Mouse (Mus musculus) MEL (cell line): Measurements from ENCODE around the gene Prr19. TPM values are rescaled to one million over a fixed set of nuclear protein-coding genes. Genes with fewer than 3 reads are reported as not detected.
A peak's percentile ranks its signal among the peaks of the same experiment; 100 is the strongest.

Experiments used
- DNase-seq: peaks from one replicate; pipeline ENCODE4 v3.0.0; 2011; ENCODE audit warnings: low read depth, low spot score
- H3K27ac ChIP-seq: 2 replicates; pipeline ENCODE4 v1.5.1; 2012; ENCODE audit warnings: low read depth, mild to moderate bottlenecking, control low read depth, low read length, moderate library complexity; ENCODE audit not compliant: control insufficient read depth
- H3K27me3 ChIP-seq, 2 experiments: fragments of 150-350 bp in 1 of 2; sonication (generic) in 1 of 2; 2 replicates each; pipeline ENCODE4 v1.6.1; 2012; ENCODE audit warnings: low read length in 2 of 2, mild to moderate bottlenecking in 2 of 2, improper control_type of control experiment in 1 of 2, moderate library complexity in 1 of 2; ENCODE audit not compliant: insufficient read depth in 2 of 2, control insufficient read depth in 1 of 2
- H3K36me3 ChIP-seq, 2 experiments: 2 replicates each; pipeline ENCODE4 v1.6.1; 2012 to 2014; ENCODE audit warnings: low read length in 2 of 2, improper control_type of control experiment in 1 of 2, inconsistent platforms in 1 of 2, mild to moderate bottlenecking in 1 of 2; ENCODE audit not compliant: insufficient read depth in 2 of 2, control insufficient read depth in 1 of 2
- H3K4me1 ChIP-seq, 2 experiments: fragments of 150-350 bp in 1 of 2; sonication (generic) in 1 of 2; 2 replicates each; pipeline ENCODE4 v1.6.1; 2012; ENCODE audit warnings: low read length in 2 of 2, improper control_type of control experiment in 1 of 2, mild to moderate bottlenecking in 1 of 2; ENCODE audit not compliant: insufficient read depth in 2 of 2, control insufficient read depth in 1 of 2
- H3K4me3 ChIP-seq, 2 experiments: fragments of 150-350 bp in 1 of 2; sonication (generic) in 1 of 2; 2 replicates each; pipeline ENCODE4 v1.5.1; 2012; ENCODE audit warnings: low read depth in 2 of 2, low read length in 2 of 2, mild to moderate bottlenecking in 2 of 2, moderate library complexity in 2 of 2, control low read depth in 1 of 2, improper control_type of control experiment in 1 of 2; ENCODE audit not compliant: control insufficient read depth in 1 of 2, insufficient read depth in 1 of 2
- H3K79me2 ChIP-seq: 2 replicates; pipeline ENCODE4 v1.6.1; 2012; ENCODE audit warnings: mild to moderate bottlenecking, low read length, moderate library complexity; ENCODE audit not compliant: control insufficient read depth, poor library complexity, insufficient read depth
- H3K9ac ChIP-seq: 2 replicates; pipeline ENCODE4 v1.6.1; 2012; ENCODE audit warnings: low read depth, mild to moderate bottlenecking, control low read depth, low read length, moderate library complexity; ENCODE audit not compliant: control insufficient read depth, poor library complexity, severe bottlenecking
- H3K9me3 ChIP-seq: fragments of 150-350 bp; sonication (generic); replicated peaks from 2 replicates; pipeline ENCODE4 v1.6.1; 2012; ENCODE audit warnings: mild to moderate bottlenecking, low read length, improper control_type of control experiment, moderate library complexity; ENCODE audit not compliant: insufficient read depth
- BHLHE40 ChIP-seq: IDR thresholded peaks from 2 replicates; pipeline ENCODE4 v1.6.1; 2012; ENCODE audit warnings: low read depth, mild to moderate bottlenecking, inconsistent platforms, low read length, improper control_type of control experiment, borderline replicate concordance
- CHD1 ChIP-seq: IDR thresholded peaks from 2 replicates; pipeline ENCODE4 v1.6.1; 2012; ENCODE audit warnings: low read depth, mild to moderate bottlenecking, inconsistent platforms, low read length, improper control_type of control experiment
- E2F4 ChIP-seq: IDR thresholded peaks from 2 replicates; pipeline ENCODE4 v1.6.1; 2011; ENCODE audit warnings: low read depth, low read length, improper control_type of control experiment, borderline replicate concordance
- ELF1 ChIP-seq: IDR thresholded peaks from 2 replicates; pipeline ENCODE4 v1.6.1; 2014; ENCODE audit warnings: low read depth, mild to moderate bottlenecking, inconsistent platforms, low read length, improper control_type of control experiment, moderate library complexity
- ETS1 ChIP-seq: IDR thresholded peaks from 2 replicates; pipeline ENCODE4 v1.6.1; 2012; ENCODE audit warnings: low read depth, mild to moderate bottlenecking, inconsistent platforms, low read length, improper control_type of control experiment, moderate library complexity
- GABPA ChIP-seq: IDR thresholded peaks from 2 replicates; pipeline ENCODE4 v1.6.1; 2012; ENCODE audit warnings: low read depth, mild to moderate bottlenecking, inconsistent platforms, low read length, improper control_type of control experiment, moderate library complexity
- GATA1 ChIP-seq: IDR thresholded peaks from 2 replicates; pipeline ENCODE4 v1.6.1; 2011; ENCODE audit warnings: low read depth, low read length, improper control_type of control experiment
- HCFC1 ChIP-seq: IDR thresholded peaks from 2 replicates; pipeline ENCODE4 v1.6.1; 2012; ENCODE audit warnings: low read depth, mild to moderate bottlenecking, inconsistent platforms, low read length, improper control_type of control experiment, moderate library complexity
- JUND ChIP-seq: IDR thresholded peaks from 2 replicates; pipeline ENCODE4 v1.6.1; 2011; ENCODE audit warnings: low read depth, mild to moderate bottlenecking, improper control_type of control experiment, low read length
- KAT2A ChIP-seq: conservative IDR thresholded peaks from 2 replicates; pipeline ENCODE4 v1.6.1; 2012; ENCODE audit warnings: low read depth, low read length, improper control_type of control experiment, inconsistent platforms
- MAFK ChIP-seq: IDR thresholded peaks from 2 replicates; pipeline ENCODE4 v1.6.1; 2011; ENCODE audit warnings: low read depth, mild to moderate bottlenecking, low read length, improper control_type of control experiment, borderline replicate concordance
- MAX ChIP-seq: IDR thresholded peaks from 2 replicates; pipeline ENCODE4 v1.6.1; 2011; ENCODE audit warnings: low read length, improper control_type of control experiment
- MAZ ChIP-seq: IDR thresholded peaks from 2 replicates; pipeline ENCODE4 v1.6.1; 2012; ENCODE audit warnings: low read depth, mild to moderate bottlenecking, inconsistent platforms, low read length, improper control_type of control experiment
- MEF2A ChIP-seq: IDR thresholded peaks from 2 replicates; pipeline ENCODE4 v1.6.1; 2014; ENCODE audit warnings: low read depth, mild to moderate bottlenecking, inconsistent platforms, low read length, improper control_type of control experiment; ENCODE audit not compliant: poor library complexity, insufficient replicate concordance, severe bottlenecking; ENCODE audit errors: extremely low read depth
- MXI1 ChIP-seq: IDR thresholded peaks from 2 replicates; pipeline ENCODE4 v1.6.1; 2011; ENCODE audit warnings: mild to moderate bottlenecking, low read depth, low read length, improper control_type of control experiment
- MYB ChIP-seq: IDR thresholded peaks from 2 replicates; pipeline ENCODE4 v1.6.1; 2011; ENCODE audit warnings: mild to moderate bottlenecking, low read depth, low read length, improper control_type of control experiment
- MYC ChIP-seq: IDR thresholded peaks from 2 replicates; pipeline ENCODE4 v1.6.1; 2011; ENCODE audit warnings: low read depth, mild to moderate bottlenecking, low read length, improper control_type of control experiment, moderate library complexity
- NELFE ChIP-seq: IDR thresholded peaks from 2 replicates; pipeline ENCODE4 v1.6.1; 2011; ENCODE audit warnings: low read depth, low read length, improper control_type of control experiment
- NRF1 ChIP-seq: IDR thresholded peaks from 2 replicates; pipeline ENCODE4 v1.6.1; 2014; ENCODE audit warnings: low read depth, mild to moderate bottlenecking, inconsistent platforms, low read length, improper control_type of control experiment, moderate library complexity; ENCODE audit not compliant: poor library complexity, insufficient read depth, severe bottlenecking
- POLR2A ChIP-seq, 2 experiments: IDR thresholded peaks; 2 replicates each; pipeline ENCODE4 v1.6.1; 2011 to 2012; ENCODE audit warnings: low read length in 2 of 2, mild to moderate bottlenecking in 2 of 2, control low read depth in 1 of 2, improper control_type of control experiment in 1 of 2, low read depth in 1 of 2, moderate library complexity in 1 of 2; ENCODE audit not compliant: control insufficient read depth in 1 of 2, insufficient read depth in 1 of 2, poor library complexity in 1 of 2
- POLR2AphosphoS2 ChIP-seq: IDR thresholded peaks from 2 replicates; pipeline ENCODE4 v1.6.1; 2011; ENCODE audit warnings: low read length, improper control_type of control experiment
- POLR2AphosphoS5 ChIP-seq: IDR thresholded peaks from 2 replicates; pipeline ENCODE4 v1.6.1; 2012; ENCODE audit warnings: low read depth, borderline replicate concordance, mild to moderate bottlenecking, inconsistent platforms, low read length, moderate library complexity, mixed read lengths
- RCOR1 ChIP-seq: IDR thresholded peaks from 2 replicates; pipeline ENCODE4 v1.6.1; 2012; ENCODE audit warnings: low read depth, mild to moderate bottlenecking, inconsistent platforms, low read length, improper control_type of control experiment
- SIN3A ChIP-seq: IDR thresholded peaks from 2 replicates; pipeline ENCODE4 v1.6.1; 2012; ENCODE audit warnings: low read length, improper control_type of control experiment, inconsistent platforms
- SMC3 ChIP-seq: IDR thresholded peaks from 2 replicates; pipeline ENCODE4 v1.6.1; 2011; ENCODE audit warnings: low read depth, low read length, improper control_type of control experiment
- TAL1 ChIP-seq: IDR thresholded peaks from 2 replicates; pipeline ENCODE4 v1.6.1; 2012; ENCODE audit warnings: mild to moderate bottlenecking, inconsistent platforms, low read length, moderate library complexity, mixed read lengths
- TBP ChIP-seq: IDR thresholded peaks from 2 replicates; pipeline ENCODE4 v1.8.0; 2011; ENCODE audit warnings: low read depth, low read length, improper control_type of control experiment
- TCF12 ChIP-seq: IDR thresholded peaks from 2 replicates; pipeline ENCODE4 v1.6.1; 2014; ENCODE audit warnings: low read depth, mild to moderate bottlenecking, inconsistent platforms, low read length, improper control_type of control experiment, moderate library complexity
- UBTF ChIP-seq: IDR thresholded peaks from 2 replicates; pipeline ENCODE4 v1.6.1; 2012; ENCODE audit warnings: low read depth, mild to moderate bottlenecking, inconsistent platforms, low read length, improper control_type of control experiment, moderate library complexity, borderline replicate concordance; ENCODE audit not compliant: insufficient read depth
- USF1 ChIP-seq: IDR thresholded peaks from 2 replicates; pipeline ENCODE4 v1.6.1; 2014; ENCODE audit warnings: low read depth, mild to moderate bottlenecking, inconsistent platforms, low read length, improper control_type of control experiment, moderate library complexity
- USF2 ChIP-seq, 2 experiments: IDR thresholded peaks; 2 replicates each; pipeline ENCODE4 v1.6.1; 2011 to 2012; ENCODE audit warnings: improper control_type of control experiment in 2 of 2, low read length in 2 of 2, borderline replicate concordance in 1 of 2, inconsistent platforms in 1 of 2, low read depth in 1 of 2, mild to moderate bottlenecking in 1 of 2; ENCODE audit not compliant: insufficient read depth in 1 of 2
- ZC3H11A ChIP-seq: IDR thresholded peaks from 2 replicates; pipeline ENCODE4 v1.6.1; 2012; ENCODE audit warnings: low read depth, mild to moderate bottlenecking, inconsistent platforms, low read length, improper control_type of control experiment
- ZKSCAN1 ChIP-seq: IDR thresholded peaks from 2 replicates; pipeline ENCODE4 v1.6.1; 2012; ENCODE audit warnings: low read depth, mild to moderate bottlenecking, inconsistent platforms, low read length, improper control_type of control experiment, moderate library complexity
- ZMIZ1 ChIP-seq: IDR thresholded peaks from 2 replicates; pipeline ENCODE4 v1.6.1; 2012; ENCODE audit warnings: low read depth, mild to moderate bottlenecking, inconsistent platforms, low read length, improper control_type of control experiment, moderate library complexity
- polyA plus RNA-seq, 2 experiments: library from polyadenylated mRNA; stranded (reverse) in 1 of 2; unstranded in 1 of 2; fragments of >175 nt in 1 of 2; fragments of >200 nt in 1 of 2; gene quantifications; 2 replicates each; pipeline versions ENCODE4 v1.2.1 to v1.2.4; 2012; ENCODE audit warnings: low replicate concordance in 2 of 2, low read depth in 1 of 2; ENCODE audit not compliant: insufficient read length in 2 of 2, insufficient read depth in 1 of 2, missing spikeins in 1 of 2
- total RNA-seq: library from RNA; depleted of rRNA; stranded (reverse); fragments of 300-350 nt; gene quantifications from 2 replicates; pipeline ENCODE4 v1.2.3, GENCODE M21; 2012

Gene Prr19
- total and polyA plus RNA-seq, 3 experiments: 0.11 TPM; not detected in 2

DNA sequence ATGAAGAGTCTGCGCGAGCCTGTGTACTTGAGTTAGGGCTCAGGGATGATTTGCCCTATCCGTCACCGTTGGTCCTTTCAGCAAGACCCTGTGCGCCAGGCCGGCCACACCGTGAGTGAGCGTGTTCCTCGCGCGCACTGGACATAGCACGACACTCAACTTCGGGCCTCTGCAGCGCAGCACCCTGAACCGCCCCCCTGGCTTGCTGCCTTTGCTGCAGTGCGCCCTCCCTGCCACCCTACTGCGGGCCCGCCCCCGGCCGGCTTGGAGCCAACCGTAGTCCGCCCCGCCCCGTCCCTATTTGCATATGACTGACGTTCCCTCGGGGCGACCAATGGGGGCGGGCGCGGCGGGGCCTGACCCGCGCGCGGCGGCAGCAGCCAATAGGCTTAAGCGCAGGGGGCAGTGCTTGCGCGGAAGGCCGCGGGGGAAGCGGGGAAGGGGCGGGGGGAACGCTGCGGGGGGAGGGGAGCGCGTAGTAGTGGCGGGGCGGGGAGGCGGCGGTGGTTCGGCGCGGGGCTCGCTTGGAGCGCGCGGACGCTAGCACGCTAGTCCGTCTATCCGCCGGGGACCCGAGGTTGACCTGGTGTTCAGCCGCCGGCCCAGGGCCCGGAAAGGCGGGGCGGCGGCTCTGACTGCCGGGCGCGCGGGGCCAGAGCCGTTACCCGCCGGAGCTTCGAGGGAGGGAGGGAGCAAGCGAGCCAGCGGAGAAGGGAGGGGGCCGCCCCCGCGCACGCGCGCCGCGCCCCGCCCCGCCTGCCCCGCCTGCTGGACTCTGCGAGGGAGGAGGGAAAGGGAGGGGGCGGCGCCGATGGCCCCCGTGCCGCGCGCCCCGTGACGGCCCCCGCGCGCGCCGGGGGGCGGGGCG is 19.2 kb upstream of the Prr19 start:
- H3K79me2 ChIP-seq: peaks cover 32% of the 10 kb centered on the region
- H3K27ac ChIP-seq: peak overlapping the region; percentile 94
- H3K9me3 ChIP-seq: no peaks in the 10 kb centered on the region
- DNase-seq: peak; percentile 98
- peaks cover 11 to 32% of the 10 kb centered on the region in 2 experiments for H3K36me3 ChIP-seq
- H3K4me3 ChIP-seq: peak overlapping the region; percentile 57 to 67
- H3K4me1 ChIP-seq: peaks cover 20 to 36% of the 10 kb centered on the region in 2 experiments
- H3K27me3 ChIP-seq: no peaks in the 10 kb centered on the region
- H3K9ac ChIP-seq: peak overlapping the region; percentile 93
- TF ChIP-seq UBTF (no peak), HCFC1 (peak; percentile 67), SMC3 (0 out of 2 replicates have a peak, but pooled peaks have one; percentile 1), GATA1 (no peak), POLR2AphosphoS5 (0 out of 2 replicates have a peak, but pooled peaks have one; percentile 56), SIN3A (no peak; the same call in none of the 2 replicates), KAT2A (no peak; the same call in 1 of the 2 replicates), USF1 (0 out of 2 replicates have a peak, but pooled peaks have one; percentile 33), NRF1 (peak; percentile 78), JUND (no peak), TAL1 (no peak), MAFK (no peak), NELFE (peak; percentile 70), USF2 (IDR thresholded peaks at IDR 0.05; ENCODE audit: borderline replicate concordance in 1 of 2, insufficient read depth in 1 of 2, low read depth in 1 of 2, low read length in 2 of 2) (no peak), MEF2A (no peak), MYB (no peak), TCF12 (peak; percentile 39; the same call in 1 of the 2 replicates), CHD1 (no peak), ZMIZ1 (peak; percentile 74; the same call in 1 of the 2 replicates), ZKSCAN1 (no peak), BHLHE40 (no peak), ELF1 (0 out of 2 replicates have a peak, but pooled peaks have one; percentile 16), ZC3H11A (no peak), MAZ (peak; percentile 91; the same call in 1 of the 2 replicates), GABPA (no peak), POLR2AphosphoS2 (peak; percentile 75), RCOR1 (no peak), E2F4 (no peak), MYC (no peak), ETS1 (0 out of 2 replicates have a peak, but pooled peaks have one; percentile 4), TBP (0 out of 2 replicates have a peak, but pooled peaks have one; percentile 27), POLR2A (IDR thresholded peaks at IDR 0.05; ENCODE audit: control insufficient read depth in 1 of 2, insufficient read depth in 1 of 2, low read depth in 1 of 2, low read length in 2 of 2, poor library complexity in 1 of 2) (peak; percentile 73 to 90), MAX (peak; percentile 23; the same call in 1 of the 2 replicates), MXI1 (peak; percentile 30; the same call in 1 of the 2 replicates)
